Mouse (Mus musculus) adrenal gland, postnatal 10 days (tissue): ENCODE data around the gene Dbx2. TPM values are rescaled to one million over a fixed set of nuclear protein-coding genes. Genes with fewer than 3 reads are reported as not detected.
A peak's percentile ranks its signal among the peaks of the same experiment; 100 is the strongest.

Experiments
- DNase-seq: peaks from one replicate; pipeline ENCODE4 v3.0.0; 2021; ENCODE audit warnings: mixed read lengths
- long read RNA-seq, 2 experiments: library from polyadenylated mRNA; stranded (forward); transcript quantifications; one replicate each; pipeline ENCODE4 v2.0.0; 2021
- total RNA-seq, 2 experiments: library from RNA; stranded (reverse); gene quantifications; 2 replicates each; pipeline ENCODE4 v1.2.3; 2021

The Dbx2 gene
- total RNA-seq: not detected
- long read RNA-seq, experiment 1: 0 reads
- long read RNA-seq, experiment 2: 0 reads

GRCm38 (mm10) chr15:95655860-95656259 lies at the start of gene Dbx2:
Gene Dbx2, minus strand, starts transcription at chr15:95655960.
- DNase-seq: no peak

- no peak for DNase-seq
These were observed 46.4 kb upstream of the Dbx2 start for GRCm38 (mm10) chr15:95702206-95702605.

GRCm38 (mm10) chr15:95701573-95701972 lies 45.8 kb upstream of the Dbx2 start:
- no peak for DNase-seq

GRCm38 (mm10) chr15:95699371-95699770 lies 43.6 kb upstream of the Dbx2 start:
- DNase-seq: no peak

GRCm38 (mm10) chr15:95693759-95694158 lies 38.0 kb upstream of the Dbx2 start:
- DNase-seq: peak; percentile 36

- no peak for DNase-seq
These were observed 35.8 kb upstream of the Dbx2 start for GRCm38 (mm10) chr15:95691594-95691993.

- no peak for DNase-seq
These were observed 35.4 kb upstream of the Dbx2 start for GRCm38 (mm10) chr15:95691129-95691528.

- DNase-seq: no peak
These were observed 26.9 kb upstream of the Dbx2 start for GRCm38 (mm10) chr15:95682620-95683019.

GRCm38 (mm10) chr15:95675645-95676044 lies 19.9 kb upstream of the Dbx2 start:
- no peak for DNase-seq

GRCm38 (mm10) chr15:95675176-95675575 lies 19.4 kb upstream of the Dbx2 start:
- DNase-seq: no peak

GRCm38 (mm10) chr15:95667209-95667608 lies 11.4 kb upstream of the Dbx2 start:
- DNase-seq: no peak

- no peak for DNase-seq
These were observed 9.2 kb upstream of the Dbx2 start for GRCm38 (mm10) chr15:95665002-95665401.

GRCm38 (mm10) chr15:95661718-95662117 lies 6.0 kb upstream of the Dbx2 start:
- no peak for DNase-seq

GRCm38 (mm10) chr15:95660368-95660767 lies 4.6 kb upstream of the Dbx2 start:
- DNase-seq: no peak

- peak; percentile 25 for DNase-seq
These were observed 1.4 kb downstream of the Dbx2 start for GRCm38 (mm10) chr15:95654211-95654897.

GRCm38 (mm10) chr15:95653812-95654210 lies 1.9 kb downstream of the Dbx2 start:
- DNase-seq: no peak

GRCm38 (mm10) chr15:95652898-95653707 lies 2.7 kb downstream of the Dbx2 start:
- no peak for DNase-seq

GRCm38 (mm10) chr15:95651824-95652223 lies 3.9 kb downstream of the Dbx2 start:
- DNase-seq: no peak

GRCm38 (mm10) chr15:95643505-95644029 lies 12.2 kb downstream of the Dbx2 start:
- DNase-seq: no peak

- DNase-seq: no peak
These were observed 15.4 kb downstream of the Dbx2 start for GRCm38 (mm10) chr15:95640347-95640746.

GRCm38 (mm10) chr15:95639829-95640134 lies 16.0 kb downstream of the Dbx2 start:
- no peak for DNase-seq

- no peak for DNase-seq
These were observed 16.5 kb downstream of the Dbx2 start for GRCm38 (mm10) chr15:95639115-95639828.

- DNase-seq: no peak
These were observed 31.4 kb downstream of the Dbx2 start for GRCm38 (mm10) chr15:95624396-95624795.
